7 mouse cellular contexts compared by ENCODE assay signal in the genomic region with DNA sequence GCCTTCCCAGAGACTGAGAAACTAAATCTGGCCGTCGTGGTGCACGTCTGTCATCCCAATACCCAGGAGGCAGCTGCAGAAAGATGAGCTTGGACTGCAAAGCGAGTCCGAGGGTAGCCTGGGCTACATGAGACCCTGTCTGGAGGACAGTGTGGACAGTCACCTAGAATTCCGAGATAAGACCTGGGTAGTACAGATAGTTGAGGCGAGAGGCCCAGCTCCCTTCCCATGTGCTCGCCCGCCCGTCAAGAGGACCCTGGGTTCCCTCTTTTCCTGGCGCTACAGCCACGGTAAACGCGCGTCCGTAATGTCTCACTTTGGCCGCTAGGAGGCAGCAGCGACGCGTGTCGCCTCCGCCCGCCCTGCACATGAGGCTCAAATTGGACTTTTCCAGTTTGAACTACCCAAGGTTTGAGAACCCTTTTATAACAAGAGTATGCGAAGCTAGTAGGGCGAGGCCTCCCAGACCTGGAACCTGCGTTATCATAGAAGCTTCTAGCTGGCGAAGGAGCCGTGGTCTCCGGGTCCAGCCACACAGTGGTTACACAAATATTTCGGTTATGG. TPM values are rescaled to one million over a fixed set of nuclear protein-coding genes. Genes with fewer than 3 reads are reported as not detected.
DNase-seq lines count a peak whose midpoint lies in the region; ATAC-seq and TF ChIP-seq lines count a peak whose summit lies in the region.

No protein-coding gene starts in this region.

- peaks cover 26% of the 10 kb centered on the region for H3K36me3 ChIP-seq in C2C12 (ENCODE audit: control insufficient read depth, insufficient read depth)
- no peaks in the 10 kb centered on the region for H3K36me3 ChIP-seq in kidney, embryonic 15.5 days
- no peaks in the 10 kb centered on the region for H3K36me3 ChIP-seq in spleen, adult 2 months (ENCODE audit: control insufficient read depth, insufficient read depth, low read length)

- no peak overlapping the region for H3K9ac ChIP-seq in kidney, embryonic 15.5 days

- no peaks in the 10 kb centered on the region for H3K27me3 ChIP-seq in C2C12 (ENCODE audit: control insufficient read depth, insufficient read depth, insufficient read length)
- H3K27me3 ChIP-seq in kidney, embryonic 15.5 days, result peaks cover 9% of the 10 kb centered on the region
- no peaks in the 10 kb centered on the region for H3K27me3 ChIP-seq in spleen, adult 2 months (ENCODE audit: control insufficient read depth, insufficient read depth, low read length)

- no peak overlapping the region for H3K27ac ChIP-seq in kidney, embryonic 15.5 days
- no peak overlapping the region for H3K27ac ChIP-seq in spleen, adult 2 months (ENCODE audit: insufficient read depth, low read length)

- H3K79me2 ChIP-seq in C2C12 (ENCODE audit: control insufficient read depth, insufficient read depth), result no peaks in the 10 kb centered on the region

- no peak overlapping the region for H3ac ChIP-seq in C2C12 (ENCODE audit: control insufficient read depth, insufficient read length, low read depth)

- peak; percentile 92 for TF ChIP-seq CTCF in C2C12 (IDR thresholded peaks at IDR 0.05; ENCODE audit: control insufficient read depth, insufficient read depth, insufficient read length)
- peak; percentile 97 for TF ChIP-seq CTCF in spleen, adult 2 months (IDR thresholded peaks at IDR 0.05; ENCODE audit: extremely low read depth, insufficient read depth, insufficient read length, insufficient replicate concordance)

- WGBS in kidney, embryonic 15.5 days, result 17% methylated on average over 30 of the region's 30 CpGs
- WGBS in spleen, adult 2 months, result 21% methylated on average over 30 of the region's 30 CpGs

- no peak overlapping the region for H3K4me3 ChIP-seq in C2C12 (ENCODE audit: insufficient read depth, poor library complexity, severe bottlenecking)
- H3K4me3 ChIP-seq in kidney, embryonic 15.5 days (replicated peaks), result no peak overlapping the region
- no peak overlapping the region for H3K4me3 ChIP-seq in spleen, adult 2 months (ENCODE audit: extremely low read depth, insufficient read depth, insufficient read length)

- peak; percentile 87 for DNase-seq in ES-CJ7 (ENCODE audit: low read depth, low spot score)
- peak; percentile 57 to 75 for DNase-seq in cerebellum, postnatal 4 days (ENCODE audit: low spot score in 2 of 2)
- peak; percentile 48 to 53 for DNase-seq in heart, adult 9 months (ENCODE audit: low spot score in 2 of 2)
- peak; percentile 77 for DNase-seq in lung, postnatal 36 days
- peak in 1 of 2 experiments; percentile 64 for DNase-seq in spleen, adult 2 months (ENCODE audit: low read depth in 1 of 2, low spot score in 2 of 2)

- H3K4me1 ChIP-seq in kidney, embryonic 15.5 days, result peaks cover 30% of the 10 kb centered on the region
- H3K4me1 ChIP-seq in spleen, adult 2 months (ENCODE audit: control insufficient read depth, insufficient read depth, insufficient read length), result no peaks in the 10 kb centered on the region

- 0 out of 2 replicates have a peak, but pooled peaks have one; percentile 2 for ATAC-seq in kidney, embryonic 15.5 days (replicated peaks; ENCODE audit: low FRiP score)

- H3K9me3 ChIP-seq in kidney, embryonic 15.5 days (replicated peaks), result no peaks in the 10 kb centered on the region; the same call in 1 of the 2 replicates

- H3K4me2 ChIP-seq in kidney, embryonic 15.5 days, result no peak overlapping the region

- no peak for TF ChIP-seq POLR2A in spleen, adult 2 months (IDR thresholded peaks at IDR 0.05; ENCODE audit: low read depth, low read length)

- H3K79me3 ChIP-seq in C2C12 (ENCODE audit: low read depth), result no peaks in the 10 kb centered on the region

TF ChIP-seq in C2C12, 6 proteins besides CTCF, POLR2A, EP300 and RAD21:
- TF ChIP-seq FOSL1 (IDR thresholded peaks at IDR 0.05; ENCODE audit: insufficient read depth, low read length, poor library complexity, severe bottlenecking) (no peak), USF1 (IDR thresholded peaks at IDR 0.05; ENCODE audit: low read depth) (no peak), CEBPB (IDR thresholded peaks at IDR 0.05; ENCODE audit: low read depth) (no peak)
TF ChIP-seq in C2C12: peak in this region for 0.

RNA-seq across cellular contexts. Expression of a gene that starts 13.2 kb away (rescaled TPM):
- 29.3 TPM for polyA plus RNA-seq in C2C12 (2012; fragmentation: generic; extraction: Trizol)
- 0.09 and 0.12 TPM in 2 replicates for polyA plus RNA-seq in kidney, embryonic 15.5 days (2015; fragmentation: Nextera tagmentation; extraction: Ambion mirVana)
- 5.8 and 7.4 TPM in 2 replicates for polyA plus RNA-seq in spleen, adult 2 months (2012; rRNA removed)

RNA-seq across cellular contexts. Expression of a gene that starts 16.6 kb away (rescaled TPM):
- polyA plus RNA-seq in C2C12 (2012; fragmentation: generic; extraction: Trizol), result 32.5 TPM
- polyA plus RNA-seq in kidney, embryonic 15.5 days (2015; fragmentation: Nextera tagmentation; extraction: Ambion mirVana), result 12.9 and 18.1 TPM in 2 replicates
- polyA plus RNA-seq in spleen, adult 2 months (2012; rRNA removed), result 175 and 297 TPM in 2 replicates

RNA-seq across cellular contexts. Expression of a gene that starts 18.0 kb away (rescaled TPM):
- 4.4 TPM for polyA plus RNA-seq in C2C12 (2012; fragmentation: generic; extraction: Trizol)
- 5.0 and 6.5 TPM in 2 replicates for polyA plus RNA-seq in kidney, embryonic 15.5 days (2015; fragmentation: Nextera tagmentation; extraction: Ambion mirVana)
- 73.8 and 74.1 TPM in 2 replicates for polyA plus RNA-seq in spleen, adult 2 months (2012; rRNA removed)

RNA-seq across cellular contexts. Expression of a gene that starts 41.6 kb away (rescaled TPM):
- polyA plus RNA-seq in C2C12 (2012; fragmentation: generic; extraction: Trizol), result 3.2 TPM
- polyA plus RNA-seq in kidney, embryonic 15.5 days (2015; fragmentation: Nextera tagmentation; extraction: Ambion mirVana), result 2.6 and 2.9 TPM in 2 replicates
- 0.65 and 1.1 TPM in 2 replicates for polyA plus RNA-seq in spleen, adult 2 months (2012; rRNA removed)

RNA-seq across cellular contexts. Expression of a gene that starts 45.0 kb away (rescaled TPM):
- polyA plus RNA-seq in C2C12 (2012; fragmentation: generic; extraction: Trizol), result 71.7 TPM
- polyA plus RNA-seq in kidney, embryonic 15.5 days (2015; fragmentation: Nextera tagmentation; extraction: Ambion mirVana), result 58.0 and 66.9 TPM in 2 replicates
- 56.3 and 90.3 TPM in 2 replicates for polyA plus RNA-seq in spleen, adult 2 months (2012; rRNA removed)

Comparison
In these comparisons a context has a peak if more than half of its experiments do, and no peak if none do; other contexts are left out.
1. RNA of a gene that starts 18.0 kb away (polyA plus RNA-seq): 73.8 to 74.1 TPM in spleen, adult 2 months; 5.0 to 6.5 TPM in kidney, embryonic 15.5 days and 4.4 TPM in C2C12 (single experiment); every median in the first group is over 10 times any median in the second.